Mouse (Mus musculus): ENCODE measurements at regions not wholly inside any gene's neighbourhood (a gene's known extent, or its start where the extent isn't known, plus 50 kb on each side); places are given as distances from the start of the nearest gene placed in this dataset.

DNA sequence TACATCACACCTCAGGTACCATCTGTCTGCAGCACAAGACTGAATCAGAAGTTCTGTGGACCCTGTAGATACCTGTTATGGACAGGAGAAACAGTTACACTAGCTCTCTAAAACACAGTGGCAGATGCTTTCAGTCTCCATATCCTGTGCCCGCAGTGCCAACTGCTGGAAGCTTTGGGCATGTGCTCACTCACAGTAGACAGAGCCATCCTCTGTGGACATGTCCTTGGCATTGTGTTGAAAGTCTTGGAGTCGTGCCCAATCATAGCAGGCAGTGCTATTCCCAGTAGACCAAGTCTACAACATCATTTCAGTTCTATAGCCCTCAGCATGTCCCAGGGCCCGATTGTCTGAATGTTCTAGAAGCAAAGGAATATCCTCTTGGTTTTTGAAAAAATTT lies 1968.2 kb upstream of the 5930422O12Rik start:
- TF ChIP-seq CTCF (IDR thresholded peaks at IDR 0.05) (peak; percentile 16; the same call in 1 of the 2 replicates), POLR2A (IDR thresholded peaks at IDR 0.05; ENCODE audit: insufficient read depth, low read depth, low read length) (no peak)

Measured in heart, adult 2 months (tissue).